Mouse (Mus musculus) cerebellum, adult 2 months (tissue): Measurements from ENCODE around the gene Fat1.

Source experiments
- CTCF ChIP-seq: fragments of 200-500 bp; IDR thresholded peaks from 2 replicates; pipeline ENCODE4 v1.5.1; 2011; ENCODE audit warnings: low read depth, mild to moderate bottlenecking, control low read depth, low read length, moderate library complexity, borderline replicate concordance; ENCODE audit not compliant: insufficient read depth
- POLR2A ChIP-seq: fragments of 200-500 bp; IDR thresholded peaks from 2 replicates; pipeline ENCODE4 v1.6.1; 2011; ENCODE audit warnings: low read length, control low read depth, borderline replicate concordance; ENCODE audit not compliant: insufficient read depth

GRCm38 (mm10) chr8:45062982-45063924 is 128.0 kb downstream of the Fat1 start:
- TF ChIP-seq POLR2A (no peak), CTCF (no peak)
